Mouse (Mus musculus) olfactory bulb, adult 2 months (tissue): ENCODE data around the gene Cyp2d40. TPM values are rescaled to one million over a fixed set of nuclear protein-coding genes. Genes with fewer than 3 reads are reported as not detected.

Source experiments
- H3K27ac ChIP-seq: fragments of 200-500 bp; 2 replicates; pipeline ENCODE4 v1.5.1; 2012; ENCODE audit warnings: low read depth, low read length; ENCODE audit not compliant: insufficient read depth
- H3K4me1 ChIP-seq: fragments of 200-500 bp; 2 replicates; pipeline ENCODE4 v1.6.1; 2012; ENCODE audit warnings: low read length; ENCODE audit not compliant: control insufficient read depth, insufficient read depth
- H3K4me3 ChIP-seq: fragments of 200-500 bp; 2 replicates; pipeline ENCODE4 v1.5.1; 2012; ENCODE audit warnings: mild to moderate bottlenecking, low read depth, low read length, moderate library complexity; ENCODE audit not compliant: insufficient read depth
- CTCF ChIP-seq: fragments of 200-500 bp; IDR thresholded peaks from 2 replicates; pipeline ENCODE4 v1.5.1; 2012; ENCODE audit warnings: low read depth, mild to moderate bottlenecking, low read length, moderate library complexity; ENCODE audit not compliant: insufficient read depth
- POLR2A ChIP-seq: fragments of 200-500 bp; IDR thresholded peaks from 2 replicates; pipeline ENCODE4 v1.6.1; 2012; ENCODE audit warnings: mild to moderate bottlenecking, low read depth, low read length, moderate library complexity; ENCODE audit not compliant: insufficient read depth
- WGBS: fragments of 180-500 bp; shearing (Covaris S2); methylation state at CpG from one replicate; pipeline ENCODE4 v1.1.7; 2018; 5-methylcytosine and 5-hydroxymethylcytosine counted together
- polyA plus RNA-seq: library from polyadenylated mRNA; stranded (reverse); fragments of >200 nt; gene quantifications from 2 replicates; pipeline ENCODE4 v1.2.4, GENCODE M21; 2012; ENCODE audit warnings: low replicate concordance; ENCODE audit not compliant: missing spikeins, insufficient read depth, insufficient read length

Cyp2d40 gene
- not detected in 2 replicates for polyA plus RNA-seq

GRCm38 (mm10) chr15:82763631-82764420 lies at the start of gene Cyp2d40:
Cyp2d40 (minus strand) TSS chr15:82764183.
- 93% methylated on average over 9 of the region's 9 CpGs for WGBS
- H3K4me3 ChIP-seq: no peak within 1 kb of the TSS
- TF ChIP-seq POLR2A (no peak), CTCF (no peak)
- no peak within 1 kb of the TSS for H3K27ac ChIP-seq
- H3K4me1 ChIP-seq: no peaks in the 10 kb centered on the region

GRCm38 (mm10) chr15:82810556-82810955 lies 46.6 kb upstream of the Cyp2d40 start:
- TF ChIP-seq CTCF (no peak), POLR2A (no peak)
- no peak overlapping the region for H3K4me3 ChIP-seq
- no peak overlapping the region for H3K27ac ChIP-seq
- H3K4me1 ChIP-seq: peaks cover 3% of the 10 kb centered on the region; the same call in 1 of the 2 replicates
- WGBS: 67% methylated on average over 1 of the region's 1 CpGs

DNA sequence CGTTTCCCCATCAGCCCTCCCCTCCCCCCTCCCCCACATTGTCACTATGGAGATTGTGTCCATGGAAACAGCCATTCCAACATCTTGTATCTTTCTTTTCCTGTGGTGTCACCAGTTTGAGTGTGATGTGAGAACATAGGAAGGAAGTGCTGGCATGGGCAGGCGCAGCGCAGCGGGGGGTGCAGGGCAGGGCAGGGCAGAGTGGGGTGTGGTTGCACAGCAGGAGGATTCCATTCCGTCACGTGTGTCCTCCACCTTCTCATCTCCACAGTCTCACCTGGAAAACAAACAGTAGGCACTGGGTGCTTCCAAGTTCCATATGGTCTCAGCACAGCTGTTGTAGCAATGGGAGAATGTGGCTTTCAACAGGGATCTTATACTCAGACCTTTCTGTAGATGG lies 45.5 kb upstream of the Cyp2d40 start:
- no peak overlapping the region for H3K27ac ChIP-seq
- peaks cover 3% of the 10 kb centered on the region; the same call in 1 of the 2 replicates for H3K4me1 ChIP-seq
- WGBS: 57% methylated on average over 6 of the region's 6 CpGs

DNA sequence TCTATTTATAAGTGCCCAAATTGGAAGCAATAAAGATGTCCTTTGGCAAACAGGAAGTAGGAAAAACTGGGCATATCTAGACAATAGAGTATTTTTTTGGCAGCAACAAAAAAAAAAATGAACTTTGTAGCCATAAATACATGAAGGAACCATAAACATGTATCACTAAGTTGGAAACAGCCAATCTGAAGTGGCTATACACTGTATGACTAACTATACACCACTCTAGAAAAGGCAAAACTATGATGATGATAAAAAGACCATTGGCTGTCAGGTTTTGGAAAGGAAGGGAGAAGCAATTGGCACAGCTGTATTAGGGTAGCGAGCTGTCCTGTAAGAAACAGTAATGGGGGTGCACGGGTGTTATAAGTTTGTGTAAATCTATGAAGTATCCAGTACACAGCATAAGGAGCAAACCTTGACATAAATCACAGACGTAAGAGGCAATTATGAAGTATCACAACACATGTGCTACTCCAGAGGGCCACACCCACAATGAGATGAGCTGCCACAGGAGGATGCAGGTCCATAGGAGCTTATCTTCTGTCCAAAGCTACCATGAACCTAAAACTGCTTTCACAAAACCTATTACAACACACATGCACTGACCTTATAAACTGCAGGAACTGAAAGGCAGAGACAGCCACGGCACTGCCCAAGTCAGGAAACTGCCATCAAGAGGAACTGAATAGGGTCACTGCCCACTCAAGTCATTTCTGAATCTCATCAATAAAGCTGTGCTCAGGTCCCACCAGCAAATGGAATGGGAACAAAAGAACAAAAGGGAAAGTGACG lies 43.2 kb upstream of the Cyp2d40 start:
- no peak overlapping the region for H3K27ac ChIP-seq
- H3K4me1 ChIP-seq: peaks cover 3% of the 10 kb centered on the region; the same call in 1 of the 2 replicates
- no peak for TF ChIP-seq POLR2A
- no peak for TF ChIP-seq CTCF
- 78% methylated on average over 5 of the region's 5 CpGs for WGBS
- no peak overlapping the region for H3K4me3 ChIP-seq

More for the DNA sequence above, 45.5 kb upstream of the Cyp2d40 start:
- H3K4me3 ChIP-seq: no peak overlapping the region
- TF ChIP-seq CTCF (no peak), POLR2A (no peak)

DNA sequence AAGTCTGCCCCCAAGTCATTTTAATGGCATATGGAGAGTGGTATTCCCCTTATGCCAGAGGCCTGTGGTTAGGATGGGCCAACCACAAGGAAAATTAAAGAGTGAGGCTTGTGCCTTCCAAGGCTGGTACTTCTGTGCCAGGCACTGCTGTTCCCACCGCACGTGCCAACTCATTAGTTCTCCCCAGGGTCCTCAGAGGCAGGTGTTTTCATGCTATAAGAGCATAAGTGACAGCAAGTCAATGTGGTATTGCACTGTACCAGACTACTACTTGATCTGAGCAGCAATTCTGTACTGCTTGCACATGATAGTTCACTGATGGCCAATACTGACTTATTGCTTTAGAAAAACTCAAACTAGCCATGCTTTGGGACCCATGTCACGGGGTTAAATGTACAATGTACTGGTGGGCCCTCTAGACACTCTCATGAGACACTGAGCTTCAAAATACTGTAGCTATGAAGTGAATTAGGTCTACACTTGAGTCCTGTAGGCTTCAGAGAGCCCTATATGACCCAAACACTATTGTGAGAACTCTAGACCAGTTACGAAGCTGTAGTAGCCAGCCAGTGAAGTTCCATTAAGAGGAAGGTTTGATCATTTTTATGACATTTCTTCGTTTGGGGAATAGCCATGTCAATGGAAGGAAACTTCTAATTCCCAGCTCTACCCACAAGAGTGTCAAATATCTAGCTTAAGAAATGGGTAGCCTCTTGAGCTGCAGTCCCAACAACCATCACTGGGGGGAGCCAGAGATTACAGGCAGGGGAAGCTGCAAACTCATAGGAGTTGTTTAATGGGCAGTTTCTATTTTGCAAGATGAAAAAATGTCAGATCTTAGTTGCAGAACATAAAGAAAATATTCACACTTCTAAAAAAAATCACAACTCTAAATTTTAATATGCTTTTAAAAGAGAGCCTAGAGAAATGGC lies 41.0 kb upstream of the Cyp2d40 start:
- 48% methylated on average over 5 of the region's 5 CpGs for WGBS
- no peak for TF ChIP-seq POLR2A
- Histone ChIP-seq H3K4me3 (no peak overlapping the region), H3K4me1 (peaks cover 3% of the 10 kb centered on the region; the same call in 1 of the 2 replicates), H3K27ac (no peak overlapping the region)

DNA sequence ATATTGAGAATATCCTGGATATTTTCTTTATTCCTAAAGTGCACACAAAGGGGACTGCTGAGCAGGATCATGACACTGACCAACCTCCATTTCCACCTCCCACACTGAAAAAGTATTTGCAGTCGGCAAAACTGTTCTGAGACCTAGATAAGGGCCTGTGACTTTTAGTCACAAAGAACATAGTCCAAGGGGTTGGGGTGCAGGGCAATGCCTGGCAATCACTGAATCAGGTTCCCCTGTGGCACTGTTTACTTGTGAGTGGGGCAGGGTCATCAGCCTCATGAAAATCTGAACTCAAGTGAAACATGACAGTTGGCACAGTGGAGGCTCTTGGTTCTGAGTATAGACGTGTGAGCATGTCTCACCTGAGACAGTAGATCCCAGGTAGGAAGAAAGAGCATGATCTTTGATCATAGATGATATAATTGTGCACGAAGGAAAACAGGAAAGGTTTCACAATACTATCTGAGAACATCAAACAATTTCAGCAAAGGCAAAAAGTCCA lies 32.0 kb upstream of the Cyp2d40 start:
- H3K4me3 ChIP-seq: no peak overlapping the region
- no peak overlapping the region for H3K27ac ChIP-seq
- no peaks in the 10 kb centered on the region for H3K4me1 ChIP-seq
- 79% methylated on average over 3 of the region's 3 CpGs for WGBS
- no peak for TF ChIP-seq POLR2A
- TF ChIP-seq CTCF: no peak

DNA sequence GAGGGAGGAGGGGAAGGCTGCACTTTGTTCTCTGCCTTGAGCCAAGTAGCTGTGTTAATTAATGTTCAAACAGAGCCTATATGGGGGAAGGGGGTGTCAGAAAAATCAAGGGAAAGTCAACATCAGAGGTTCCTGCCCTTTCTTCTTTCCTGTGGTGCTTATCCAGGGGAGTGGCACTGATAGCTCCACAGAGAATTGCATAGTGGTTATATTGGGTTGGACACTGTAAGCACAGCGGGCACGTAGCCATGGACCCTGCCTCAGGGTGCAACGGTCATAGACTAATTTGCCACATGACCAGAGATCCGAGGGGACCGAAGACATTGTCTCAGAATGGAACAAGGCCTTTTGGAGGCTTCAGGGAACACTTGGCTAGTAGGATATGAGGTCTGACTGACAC lies 30.3 kb upstream of the Cyp2d40 start, which contains the start of gene Cyp2d26:
TSS of gene Cyp2d26 (minus strand) at position 18 of the 400 bp plus-strand sequence.
- TF ChIP-seq CTCF (no peak), POLR2A (no peak)
- no peak within 1 kb of the TSS for H3K4me3 ChIP-seq
- no peak within 1 kb of the TSS for H3K27ac ChIP-seq
- 85% methylated on average over 5 of the region's 5 CpGs for WGBS
- no peaks in the 10 kb centered on the region for H3K4me1 ChIP-seq

DNA sequence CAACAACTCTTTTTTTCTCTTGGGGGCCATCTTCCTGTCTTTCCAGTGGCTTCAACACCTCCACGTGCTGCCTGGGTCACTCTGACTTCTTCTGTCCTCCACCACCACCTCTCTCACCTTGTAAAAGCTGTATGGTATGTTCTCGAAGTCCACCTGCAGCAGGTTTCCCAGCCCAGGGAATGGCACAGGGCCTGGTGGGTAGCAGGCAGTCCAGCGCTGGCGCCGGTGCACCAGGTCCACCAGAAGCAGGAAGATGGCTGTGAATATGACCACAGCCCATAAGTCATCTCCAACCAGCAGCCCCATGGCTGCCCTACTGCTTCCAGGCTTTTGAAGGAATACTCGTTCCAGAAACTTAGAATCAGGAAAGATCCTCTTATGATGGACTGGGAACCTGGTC lies 29.9 kb upstream of the Cyp2d40 start:
- TF ChIP-seq POLR2A (no peak), CTCF (no peak)
- 86% methylated on average over 6 of the region's 6 CpGs for WGBS
- Histone ChIP-seq H3K4me3 (no peak overlapping the region), H3K4me1 (no peaks in the 10 kb centered on the region), H3K27ac (no peak overlapping the region)
